Mouse (Mus musculus) effector memory CD4-positive, alpha-beta T cell, adult 5 months (primary cell): Measurements from ENCODE around the gene Afg3l1. TPM values are rescaled to one million over a fixed set of nuclear protein-coding genes. Genes with fewer than 3 reads are reported as not detected.

Source experiments
- polyA plus RNA-seq: library from polyadenylated mRNA; unstranded; fragments of 100-300 nt; shearing (Covaris generic); gene quantifications from one replicate; pipeline ENCODE4 v1.2.1, GENCODE M21; 2017

Afg3l1 gene
- polyA plus RNA-seq, result 76.2 TPM

GRCm38 (mm10) chr8:123477737-123478258 lies at the start of gene Afg3l1:
Gene Afg3l1, plus strand, starts transcription at chr8:123477903.

GRCm38 (mm10) chr8:123514781-123515539 lies 37.3 kb downstream of the Afg3l1 start, which contains the start of gene Dbndd1:
Gene Dbndd1, minus strand, starts transcription at chr8:123515463.

DNA sequence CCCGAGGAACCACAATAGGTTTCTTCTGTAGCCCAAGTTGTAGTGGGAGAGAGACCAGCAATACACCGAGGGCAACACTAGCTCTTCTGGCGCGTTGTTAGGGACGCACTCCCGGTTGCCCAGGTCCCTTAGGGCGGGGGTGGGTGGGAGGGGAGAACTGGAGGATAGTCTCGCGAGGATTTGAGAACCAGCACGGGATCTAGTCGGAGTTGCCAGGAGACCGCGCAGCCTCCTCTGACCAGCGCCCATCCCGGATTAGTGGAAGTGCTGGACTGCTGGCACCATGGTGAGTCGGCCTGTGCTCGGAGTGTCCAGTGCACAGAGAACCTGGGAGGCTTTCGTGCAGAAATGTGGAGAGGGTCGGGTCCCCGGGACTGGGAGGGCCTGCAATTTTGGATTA lies 41.0 kb downstream of the Afg3l1 start, which contains the start of gene Gas8:
Gene Gas8, plus strand, starts transcription at position 168 of the 400 bp plus-strand sequence.

Other genes with a start within 250 kb of the Afg3l1 start
- gene Spata2l, start 241.7 kb upstream of the Afg3l1 start, polyA plus RNA-seq, result 7.1 TPM
- gene Zfp276, start 223.7 kb upstream of the Afg3l1 start, polyA plus RNA-seq, result 28.2 TPM
- gene Vps9d1, start 223.6 kb upstream of the Afg3l1 start, polyA plus RNA-seq, result 16.4 TPM
- 5.9 TPM for gene Fanca, start 159.3 kb upstream of the Afg3l1 start, polyA plus RNA-seq
- gene Spire2, start 145.2 kb upstream of the Afg3l1 start, polyA plus RNA-seq, result not detected
- 376 TPM for gene Tcf25, start 104.2 kb upstream of the Afg3l1 start, polyA plus RNA-seq
- gene Mc1r, start 70.8 kb upstream of the Afg3l1 start, polyA plus RNA-seq, result not detected
- 0.62 TPM for gene Tubb3, start 66.5 kb upstream of the Afg3l1 start, polyA plus RNA-seq
- gene Def8, start 54.4 kb upstream of the Afg3l1 start, polyA plus RNA-seq, result 10.2 TPM
- 0.34 TPM for gene Dbndd1, start 37.6 kb downstream of the Afg3l1 start, polyA plus RNA-seq
- 5.0 TPM for gene Gas8, start 40.9 kb downstream of the Afg3l1 start, polyA plus RNA-seq
- gene Rhou, start 176.0 kb downstream of the Afg3l1 start, polyA plus RNA-seq, result not detected